Mouse (Mus musculus) C2C12 (cell line): ENCODE measurements around the gene Nmt1. TPM values are rescaled to one million over a fixed set of nuclear protein-coding genes. Genes with fewer than 3 reads are reported as not detected.

Source experiments
- H3K27me3 ChIP-seq: one replicate; pipeline ENCODE4 v1.6.1; 2011; ENCODE audit not compliant: control insufficient read depth, insufficient read depth, insufficient read length
- H3K36me3 ChIP-seq: one replicate; pipeline ENCODE4 v1.6.1; 2011; ENCODE audit not compliant: control insufficient read depth, insufficient read depth
- H3K4me3 ChIP-seq: one replicate; pipeline ENCODE4 v1.5.1; 2011; ENCODE audit warnings: mild to moderate bottlenecking, control low read depth; ENCODE audit not compliant: poor library complexity, insufficient read depth, severe bottlenecking
- H3K79me2 ChIP-seq: one replicate; pipeline ENCODE4 v1.6.1; 2011; ENCODE audit not compliant: control insufficient read depth, insufficient read depth
- H3K79me3 ChIP-seq: one replicate; pipeline ENCODE4 v1.6.1; 2011; ENCODE audit warnings: low read depth, control low read depth
- H3ac ChIP-seq: one replicate; pipeline ENCODE3; 2011; ENCODE audit warnings: low read depth; ENCODE audit not compliant: control insufficient read depth, insufficient read length
- CEBPB ChIP-seq: IDR thresholded peaks from one replicate; pipeline ENCODE4 v1.6.1; 2011; ENCODE audit warnings: low read depth, mild to moderate bottlenecking, control low read depth, moderate library complexity
- CTCF ChIP-seq: IDR thresholded peaks from one replicate; pipeline ENCODE4 v1.5.1; 2011; ENCODE audit not compliant: control insufficient read depth, insufficient read depth, insufficient read length
- FOSL1 ChIP-seq: IDR thresholded peaks from one replicate; pipeline ENCODE4 v1.8.0; 2011; ENCODE audit warnings: mild to moderate bottlenecking, low read length; ENCODE audit not compliant: poor library complexity, insufficient read depth, severe bottlenecking
- MAX ChIP-seq: IDR thresholded peaks from one replicate; pipeline ENCODE4 v1.6.1; 2011; ENCODE audit warnings: mild to moderate bottlenecking, control low read depth
- MYOD1 ChIP-seq: IDR thresholded peaks from one replicate; pipeline ENCODE4 v1.6.1; 2011; ENCODE audit warnings: low read depth; ENCODE audit not compliant: control insufficient read depth, insufficient read length
- MYOG ChIP-seq: IDR thresholded peaks from one replicate; pipeline ENCODE4 v1.6.1; 2011; ENCODE audit not compliant: control insufficient read depth, insufficient read length; ENCODE audit errors: extremely low read depth
- USF1 ChIP-seq: IDR thresholded peaks from one replicate; pipeline ENCODE4 v1.6.1; 2011; ENCODE audit warnings: low read depth, mild to moderate bottlenecking, control low read depth, moderate library complexity
- polyA plus RNA-seq: library from polyadenylated mRNA; unstranded; fragments of >200 nt; fragmentation: generic; extraction: Trizol; gene quantifications from one replicate; pipeline ENCODE4 v1.2.1, GENCODE M21; 2012; ENCODE audit warnings: missing spikeins

Gene Nmt1
- polyA plus RNA-seq, 1 experiment: 64.9 TPM

- Histone ChIP-seq H3K79me3 (no peaks in the 10 kb centered on the region), H3K79me2 (no peaks in the 10 kb centered on the region), H3K4me3 (no peak overlapping the region), H3K36me3 (peaks cover 92% of the 10 kb centered on the region), H3K27me3 (no peaks in the 10 kb centered on the region), H3ac (no peak overlapping the region)
- TF ChIP-seq CEBPB (no peak), MYOD1 (no peak), MAX (peak; percentile 47), CTCF (no peak), FOSL1 (no peak), MYOG (no peak), USF1 (peak; percentile 93)
Observed at GRCm38 (mm10) chr11:103067051-103067361, 39.0 kb downstream of the Nmt1 start.

GRCm38 (mm10) chr11:103067457-103068001 is 39.5 kb downstream of the Nmt1 start:
- no peaks in the 10 kb centered on the region for H3K79me3 ChIP-seq
- peaks cover 92% of the 10 kb centered on the region for H3K36me3 ChIP-seq
- no peak overlapping the region for H3ac ChIP-seq
- no peaks in the 10 kb centered on the region for H3K79me2 ChIP-seq
- H3K4me3 ChIP-seq: no peak overlapping the region
- TF ChIP-seq MYOD1: no peak
- no peak for TF ChIP-seq MAX
- TF ChIP-seq CTCF: no peak
- TF ChIP-seq MYOG: no peak
- no peak for TF ChIP-seq FOSL1
- TF ChIP-seq USF1: no peak
- TF ChIP-seq CEBPB: no peak
- H3K27me3 ChIP-seq: no peaks in the 10 kb centered on the region

- no peaks in the 10 kb centered on the region for H3K27me3 ChIP-seq
- TF ChIP-seq MAX: no peak
- TF ChIP-seq USF1: no peak
- no peak for TF ChIP-seq MYOD1
- TF ChIP-seq CTCF: no peak
- TF ChIP-seq MYOG: no peak
- TF ChIP-seq FOSL1: no peak
- H3K79me3 ChIP-seq: no peaks in the 10 kb centered on the region
- H3ac ChIP-seq: no peak overlapping the region
- H3K36me3 ChIP-seq: peaks cover 94% of the 10 kb centered on the region
- H3K79me2 ChIP-seq: no peaks in the 10 kb centered on the region
- H3K4me3 ChIP-seq: no peak overlapping the region
Observed at GRCm38 (mm10) chr11:103068272-103068671, 40.3 kb downstream of the Nmt1 start.

GRCm38 (mm10) chr11:103068884-103069283 is 40.9 kb downstream of the Nmt1 start:
- H3K36me3 ChIP-seq: peaks cover 94% of the 10 kb centered on the region
- H3K79me2 ChIP-seq: no peaks in the 10 kb centered on the region
- no peaks in the 10 kb centered on the region for H3K27me3 ChIP-seq
- no peak overlapping the region for H3K4me3 ChIP-seq
- no peak overlapping the region for H3ac ChIP-seq
- H3K79me3 ChIP-seq: no peaks in the 10 kb centered on the region
- TF ChIP-seq MAX (no peak), USF1 (no peak), MYOD1 (no peak), MYOG (no peak), CTCF (no peak), FOSL1 (no peak), CEBPB (no peak)

DNA sequence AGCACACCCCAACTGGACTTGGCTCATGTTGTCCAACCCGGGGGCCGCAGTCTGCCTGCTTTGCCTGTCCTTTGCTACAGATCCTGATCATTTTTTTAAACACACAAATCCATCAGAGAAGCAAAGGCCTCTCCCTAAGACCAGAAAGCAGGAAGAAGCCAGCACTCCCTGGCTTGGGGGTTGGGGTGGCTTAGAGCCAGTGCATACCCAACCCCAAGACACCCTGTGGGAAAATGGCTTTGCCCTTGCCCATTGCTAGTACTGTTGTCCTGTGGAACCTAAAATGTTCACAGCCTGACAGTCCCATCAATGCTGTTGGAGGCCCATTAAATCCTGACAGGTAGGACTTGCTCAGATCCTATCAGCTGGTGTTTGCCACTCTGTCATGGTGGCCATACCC is 41.7 kb downstream of the Nmt1 start:
- no peak overlapping the region for H3K4me3 ChIP-seq
- H3ac ChIP-seq: no peak overlapping the region
- no peak for TF ChIP-seq CTCF
- no peak for TF ChIP-seq MYOG
- no peak for TF ChIP-seq FOSL1
- TF ChIP-seq MYOD1: no peak
- no peak for TF ChIP-seq MAX
- TF ChIP-seq CEBPB: no peak
- no peak for TF ChIP-seq USF1
- H3K27me3 ChIP-seq: no peaks in the 10 kb centered on the region
- H3K79me2 ChIP-seq: no peaks in the 10 kb centered on the region
- H3K79me3 ChIP-seq: no peaks in the 10 kb centered on the region
- H3K36me3 ChIP-seq: peaks cover 94% of the 10 kb centered on the region
